Mouse (Mus musculus): ENCODE measurements around the gene Pcgf2.
"Not testable (repeated sequence)": the region's sequence is repeated elsewhere in the genome, so short reads cannot be mapped to it uniquely, and the experiment has no call there.

Pcgf2 gene

DNA sequence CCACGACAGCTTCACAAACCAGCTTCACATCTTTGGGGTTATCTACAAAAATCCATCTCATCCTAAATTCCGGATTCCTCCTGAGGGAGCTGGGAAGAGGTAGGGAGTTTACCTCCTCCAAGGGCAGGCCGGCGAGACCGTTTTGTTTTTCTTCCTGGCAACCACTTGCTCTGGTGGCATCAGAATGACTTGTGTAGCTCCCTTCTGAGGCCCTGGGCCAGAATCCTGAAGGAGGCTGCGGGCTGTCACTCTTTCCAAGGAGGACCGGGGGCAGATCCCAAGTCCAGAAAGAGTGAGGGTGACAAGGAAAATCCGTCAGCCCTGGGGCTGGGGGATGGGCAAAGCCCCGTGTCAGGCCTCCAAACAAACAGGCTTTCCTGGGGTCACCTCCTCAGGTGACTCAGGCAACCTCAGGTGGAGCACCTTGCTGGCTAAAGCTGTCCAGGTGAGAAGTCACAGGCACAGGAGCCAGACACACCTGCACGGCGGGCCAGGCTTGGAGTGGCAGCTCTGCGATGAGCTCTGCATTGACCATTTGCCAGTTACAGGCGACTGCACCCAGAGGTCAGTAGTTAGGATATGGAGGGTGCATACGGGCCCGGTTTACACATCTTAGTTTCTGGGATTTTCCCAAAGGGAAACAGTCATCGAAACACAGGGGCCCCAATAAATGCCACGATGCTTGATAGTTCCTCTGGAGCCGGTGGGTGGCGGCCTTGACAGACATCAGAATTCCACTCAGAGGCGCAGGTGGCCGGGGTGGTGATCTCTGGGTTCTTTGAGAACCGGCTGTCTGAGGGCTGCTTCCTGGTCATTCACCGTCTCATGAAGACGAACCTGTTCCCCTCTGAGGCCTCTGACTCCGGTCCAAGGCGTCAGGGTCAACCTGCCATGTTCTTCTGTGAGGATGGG lies 17.3 kb upstream of the Pcgf2 start:
- DNase-seq: no peak

DNA sequence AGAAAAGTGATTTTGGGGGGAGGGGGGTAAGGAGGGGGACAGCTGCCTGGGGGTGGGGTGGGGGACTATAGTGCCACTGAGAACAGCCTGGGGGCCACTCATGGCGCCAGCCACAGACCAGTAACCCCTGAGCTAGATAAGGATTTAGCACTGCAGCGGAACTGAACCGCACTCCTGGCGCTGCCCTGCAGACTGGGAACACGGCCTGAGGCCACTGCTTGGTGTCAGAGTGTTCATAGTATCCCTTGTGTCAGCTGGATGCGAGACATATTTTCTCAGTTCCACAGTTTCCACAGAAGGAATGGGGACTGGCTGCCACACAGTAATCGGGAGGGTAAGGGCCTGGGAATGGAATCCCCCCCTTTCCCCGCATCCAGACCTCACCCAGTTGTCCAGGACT lies 15.7 kb upstream of the Pcgf2 start:
- DNase-seq: no peak

GRCm38 (mm10) chr11:97714784-97715760 lies 14.8 kb upstream of the Pcgf2 start:
- DNase-seq: no peak

- no peak for DNase-seq
These were observed 14.1 kb upstream of the Pcgf2 start for GRCm38 (mm10) chr11:97714356-97714755.

- DNase-seq: no peak
These were observed 13.6 kb upstream of the Pcgf2 start for GRCm38 (mm10) chr11:97713896-97714295.

DNA sequence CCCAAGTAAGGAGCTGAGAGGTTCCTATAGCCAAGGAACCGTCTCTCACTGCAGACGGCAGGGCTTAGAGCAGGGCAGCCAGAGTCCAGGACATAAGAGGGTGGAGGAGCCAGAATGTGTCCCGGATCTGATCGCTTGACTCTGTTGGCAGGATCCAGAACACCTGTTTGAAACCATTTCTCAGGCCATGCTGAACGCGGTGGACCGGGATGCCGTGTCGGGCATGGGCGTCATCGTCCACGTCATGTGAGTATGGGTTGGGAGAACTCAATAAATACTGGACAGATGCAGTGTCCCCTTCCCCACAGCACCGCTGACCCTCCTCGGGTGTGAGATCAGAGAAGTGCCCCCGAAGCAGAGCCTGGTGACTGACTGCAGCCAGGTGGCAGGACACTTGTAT lies 12.0 kb upstream of the Pcgf2 start:
- DNase-seq: no peak

DNA sequence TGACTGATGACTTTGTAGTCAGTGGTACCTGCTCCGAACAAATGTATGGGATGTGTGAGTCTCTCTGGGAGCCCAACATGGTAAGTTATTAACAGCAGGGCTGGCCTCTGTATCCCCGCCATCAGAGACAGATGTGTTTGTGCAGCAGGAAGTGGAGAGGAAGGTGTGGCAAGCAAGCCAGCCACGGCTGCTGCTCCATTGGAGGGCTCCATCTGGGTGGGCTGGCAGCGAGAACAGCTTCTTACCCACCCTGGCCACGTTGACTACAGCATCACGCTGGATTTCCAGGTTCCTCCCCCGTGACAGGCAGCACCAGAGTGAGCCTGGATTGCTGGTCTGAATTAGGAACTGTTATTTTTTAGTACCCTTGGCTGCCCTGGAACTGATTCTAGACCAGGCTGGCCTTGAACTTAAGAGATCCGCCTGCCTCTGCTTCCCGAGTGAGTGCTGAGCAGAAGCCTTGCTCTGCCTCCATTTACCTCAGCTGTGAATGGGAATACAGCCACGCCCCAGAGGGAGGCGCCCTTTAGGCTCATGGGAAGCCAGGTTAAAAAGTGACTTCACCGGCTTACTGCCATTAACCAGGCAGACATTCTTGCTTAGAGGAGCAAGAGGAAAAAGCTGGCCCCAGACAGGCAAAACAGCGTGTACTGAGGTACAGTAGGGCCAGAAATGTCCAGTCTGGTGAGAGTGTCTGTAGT lies 11.1 kb upstream of the Pcgf2 start:
- no peak for DNase-seq

DNA sequence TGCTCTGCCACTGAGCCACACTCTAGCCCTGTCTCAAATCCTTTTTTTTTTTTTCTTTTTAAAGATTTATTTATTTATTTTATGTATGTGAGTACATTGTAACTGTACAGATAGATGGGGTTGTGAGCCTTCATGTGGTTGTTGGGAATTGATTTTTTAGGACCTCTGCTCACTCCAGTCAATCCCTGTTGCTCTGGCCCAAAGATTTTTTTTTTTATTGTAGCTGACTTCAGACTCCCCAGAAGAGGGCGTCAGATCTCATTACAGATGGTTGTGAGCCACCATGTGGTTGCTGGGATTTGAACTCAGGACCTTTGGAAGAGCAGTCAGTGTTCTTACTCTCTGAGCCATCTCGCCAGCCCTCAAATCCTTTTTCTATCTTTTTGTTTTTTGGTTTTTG lies 9.8 kb upstream of the Pcgf2 start:
- not testable (repeated sequence) for DNase-seq

- DNase-seq: peak; percentile 87 to 94
These were observed 2.9 kb upstream of the Pcgf2 start, which contains the start of gene Psmb3 for GRCm38 (mm10) chr11:97703039-97703826. TSS of gene Psmb3 (plus strand) at chr11:97703399.

- peak; percentile 74 to 82 for DNase-seq
These were observed 2.1 kb upstream of the Pcgf2 start for GRCm38 (mm10) chr11:97702393-97702745.

GRCm38 (mm10) chr11:97701581-97702392 lies 1.5 kb upstream of the Pcgf2 start:
- DNase-seq: no peak

DNA sequence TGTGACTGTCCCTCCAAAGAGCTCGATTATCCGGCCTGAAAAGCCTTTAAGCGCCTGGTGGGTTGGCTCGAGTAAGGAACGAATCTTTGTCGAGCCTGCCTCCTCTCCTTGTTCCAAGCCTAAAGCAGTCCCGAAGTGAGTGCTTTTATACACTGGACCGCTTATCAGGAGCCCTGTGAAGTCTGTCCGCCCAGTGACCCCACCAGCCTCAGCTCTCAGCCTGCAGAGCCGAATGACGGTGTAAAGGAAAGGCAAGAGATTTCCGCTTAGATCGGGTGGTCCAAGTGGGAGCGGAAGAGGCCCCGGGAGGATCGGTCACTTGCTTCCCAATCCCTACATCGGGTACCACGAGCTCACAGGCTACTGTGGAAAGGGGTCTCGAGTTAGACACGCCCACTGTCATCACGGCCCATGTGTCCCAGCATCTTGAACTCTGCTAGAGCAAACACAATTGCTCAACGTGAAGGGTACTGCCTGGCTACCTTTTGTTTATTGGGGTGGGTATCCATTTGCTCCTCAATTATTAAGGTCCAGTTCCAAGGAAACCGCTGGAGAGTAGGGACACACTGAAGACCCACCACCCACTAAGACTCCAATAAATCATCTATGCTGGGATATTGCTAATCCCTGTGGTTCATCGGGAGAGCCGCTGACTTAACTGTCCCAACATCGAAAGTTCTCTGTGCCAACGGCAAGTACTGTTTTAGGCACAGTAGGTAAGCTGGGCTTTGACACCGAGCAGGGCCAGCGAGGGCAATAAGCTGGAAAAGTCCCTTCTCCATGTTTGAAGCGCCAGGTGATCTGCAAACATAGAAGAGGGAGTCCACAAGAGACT lies 666 bp upstream of the Pcgf2 start:
- no peak for DNase-seq

DNA sequence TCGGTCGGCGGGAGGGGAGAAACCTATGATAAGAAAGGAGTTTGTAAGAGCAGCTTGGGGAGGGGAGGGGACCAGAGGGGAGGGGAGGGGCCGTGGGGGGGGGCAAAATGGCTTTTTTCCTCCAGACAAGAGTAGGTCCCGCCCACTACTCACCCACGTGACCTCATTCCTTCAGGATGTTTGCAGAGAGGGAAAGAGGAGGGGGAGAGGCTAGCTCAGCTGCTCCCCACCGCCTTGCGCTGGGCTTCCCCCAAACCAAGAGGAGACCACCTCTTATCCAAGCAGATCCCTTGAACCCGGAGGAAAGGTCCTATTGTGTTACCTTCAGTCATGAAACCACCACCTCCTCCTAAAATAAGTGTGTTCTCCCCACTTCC lies 683 bp downstream of the Pcgf2 start:
- DNase-seq: peak in 1 of 2 experiments; percentile 50

- peak in 1 of 2 experiments; percentile 36 for DNase-seq
These were observed 1.3 kb downstream of the Pcgf2 start for GRCm38 (mm10) chr11:97698741-97699611.

- DNase-seq: no peak
These were observed 2.3 kb downstream of the Pcgf2 start for GRCm38 (mm10) chr11:97697891-97698529.

DNA sequence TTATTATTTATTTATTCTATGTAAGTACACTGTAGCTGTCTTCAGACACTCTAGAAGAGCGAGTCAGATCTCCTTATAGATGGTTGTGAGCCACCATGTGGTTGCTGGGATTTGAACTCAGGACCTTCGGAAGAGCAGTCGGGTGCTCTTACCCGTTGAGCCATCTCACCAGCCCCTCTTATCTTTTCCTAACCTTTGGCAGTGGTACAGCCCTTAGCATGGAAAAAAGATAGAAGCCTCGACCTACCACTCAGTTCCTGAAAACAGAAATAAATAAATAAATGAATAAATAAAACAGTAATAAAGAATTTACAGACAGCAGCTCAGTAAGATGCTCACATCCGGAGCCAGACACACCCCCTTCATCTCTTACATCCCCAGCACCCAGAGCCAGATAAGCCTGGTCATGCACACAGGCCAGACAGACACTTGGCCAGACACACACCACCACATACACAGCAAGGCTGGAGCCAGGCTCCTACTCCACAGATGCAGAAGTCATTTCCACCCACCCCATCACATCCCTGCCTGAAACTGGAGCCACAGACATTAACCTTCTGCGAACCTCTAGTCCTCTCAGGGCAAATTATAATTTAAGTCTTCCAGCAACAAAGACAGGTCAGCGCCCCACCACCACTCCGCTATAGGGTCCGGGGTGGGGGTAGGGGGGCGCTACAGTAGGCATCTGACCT lies 3.0 kb downstream of the Pcgf2 start:
- no peak for DNase-seq

- no peak for DNase-seq
These were observed 3.6 kb downstream of the Pcgf2 start for GRCm38 (mm10) chr11:97696669-97697068.
